Mouse (Mus musculus): ENCODE results near the gene Ppef1.
"Not testable (repeated sequence)": the region's sequence is repeated elsewhere in the genome, so short reads cannot be mapped to it uniquely, and the experiment has no call there.

Ppef1 gene

GRCm38 (mm10) chrX:160735650-160736049 is at the start of gene Ppef1:
Gene Ppef1 (minus strand): TSS chrX:160735765.
- no peak for ATAC-seq (ENCODE audit: low TSS enrichment)

GRCm38 (mm10) chrX:160782276-160782675 is 46.7 kb upstream of the Ppef1 start:
- no peak; the same call in 1 of the 2 replicates for ATAC-seq (ENCODE audit: low TSS enrichment)

- ATAC-seq (ENCODE audit: low TSS enrichment) = peak; percentile 90
These were observed 37.5 kb upstream of the Ppef1 start for GRCm38 (mm10) chrX:160773033-160773432.

GRCm38 (mm10) chrX:160769622-160770021 is 34.1 kb upstream of the Ppef1 start:
- ATAC-seq (ENCODE audit: low TSS enrichment) = not testable (repeated sequence)

- ATAC-seq (ENCODE audit: low TSS enrichment) = no peak
These were observed 32.1 kb upstream of the Ppef1 start, which contains the start of gene Rs1 for GRCm38 (mm10) chrX:160767713-160768112. Gene Rs1 (plus strand): TSS chrX:160768013.

GRCm38 (mm10) chrX:160766233-160766616 is 30.7 kb upstream of the Ppef1 start:
- peak; percentile 92 for ATAC-seq (ENCODE audit: low TSS enrichment)

GRCm38 (mm10) chrX:160765389-160766232 is 30.0 kb upstream of the Ppef1 start:
- ATAC-seq (ENCODE audit: low TSS enrichment) = peak; percentile 96

GRCm38 (mm10) chrX:160750808-160751207 is 15.2 kb upstream of the Ppef1 start:
- ATAC-seq (ENCODE audit: low TSS enrichment) = no peak

- no peak for ATAC-seq (ENCODE audit: low TSS enrichment)
These were observed 13.1 kb upstream of the Ppef1 start for GRCm38 (mm10) chrX:160748653-160749052.

- no peak for ATAC-seq (ENCODE audit: low TSS enrichment)
These were observed 9.8 kb upstream of the Ppef1 start for GRCm38 (mm10) chrX:160745399-160745798.

- no peak for ATAC-seq (ENCODE audit: low TSS enrichment)
These were observed 36.4 kb downstream of the Ppef1 start for GRCm38 (mm10) chrX:160699171-160699570.

- peak; percentile 83 for ATAC-seq (ENCODE audit: low TSS enrichment)
These were observed 44.0 kb downstream of the Ppef1 start for GRCm38 (mm10) chrX:160691559-160691958.

GRCm38 (mm10) chrX:160690094-160690493 is 45.5 kb downstream of the Ppef1 start:
- ATAC-seq (ENCODE audit: low TSS enrichment) = no peak

GRCm38 (mm10) chrX:160669992-160670391 is 65.6 kb downstream of the Ppef1 start:
- peak; percentile 96 for ATAC-seq (ENCODE audit: low TSS enrichment)

GRCm38 (mm10) chrX:160610882-160611644 is 124.5 kb downstream of the Ppef1 start:
- no peak for ATAC-seq (ENCODE audit: low TSS enrichment)

GRCm38 (mm10) chrX:160610482-160610881 is 125.1 kb downstream of the Ppef1 start:
- ATAC-seq (ENCODE audit: low TSS enrichment) = no peak

GRCm38 (mm10) chrX:160609849-160610248 is 125.7 kb downstream of the Ppef1 start:
- ATAC-seq (ENCODE audit: low TSS enrichment) = no peak

GRCm38 (mm10) chrX:160603981-160604541 is 131.5 kb downstream of the Ppef1 start:
- peak; percentile 75 for ATAC-seq (ENCODE audit: low TSS enrichment)

GRCm38 (mm10) chrX:160603316-160603715 is 132.2 kb downstream of the Ppef1 start:
- no peak for ATAC-seq (ENCODE audit: low TSS enrichment)

- no peak for ATAC-seq (ENCODE audit: low TSS enrichment)
These were observed 132.8 kb downstream of the Ppef1 start for GRCm38 (mm10) chrX:160602770-160603169.

- no peak for ATAC-seq (ENCODE audit: low TSS enrichment)
These were observed 134.5 kb downstream of the Ppef1 start for GRCm38 (mm10) chrX:160601053-160601452.
